Mouse (Mus musculus) cerebellum, adult 2 months (tissue): ENCODE data around the gene Maml3.

Experiments used
- CTCF ChIP-seq: fragments of 200-500 bp; IDR thresholded peaks from 2 replicates; pipeline ENCODE4 v1.5.1; 2011; ENCODE audit warnings: low read depth, mild to moderate bottlenecking, control low read depth, low read length, moderate library complexity, borderline replicate concordance; ENCODE audit not compliant: insufficient read depth
- POLR2A ChIP-seq: fragments of 200-500 bp; IDR thresholded peaks from 2 replicates; pipeline ENCODE4 v1.6.1; 2011; ENCODE audit warnings: low read length, control low read depth, borderline replicate concordance; ENCODE audit not compliant: insufficient read depth

DNA sequence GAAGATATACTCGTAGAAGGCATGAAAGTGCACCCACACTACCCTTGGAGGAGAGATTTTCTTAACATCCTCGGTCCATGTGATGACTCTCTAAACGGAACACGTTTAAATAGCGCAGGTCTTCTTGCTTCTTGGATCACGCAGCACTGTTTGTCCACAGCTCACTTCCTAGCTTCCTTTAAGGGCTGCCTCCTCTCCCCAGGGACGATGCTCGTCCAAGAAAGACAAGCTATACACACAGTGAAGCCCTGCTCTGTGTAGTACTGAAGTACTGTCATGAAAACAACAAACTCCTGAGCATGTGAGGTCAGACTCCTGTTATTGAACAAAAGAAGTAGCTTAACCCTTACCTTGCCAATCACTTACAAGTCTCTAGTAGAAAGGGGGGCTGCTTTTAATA is 192.7 kb downstream of the Maml3 start:
- TF ChIP-seq CTCF = no peak
- TF ChIP-seq POLR2A = no peak
